Mouse (Mus musculus) spleen, adult 2 months (tissue): ENCODE data around the gene Bpifb9a.

Experiments
- CTCF ChIP-seq: fragments of 200-500 bp; IDR thresholded peaks from 2 replicates; pipeline ENCODE4 v1.5.1; 2011; ENCODE audit warnings: mild to moderate bottlenecking, inconsistent platforms; ENCODE audit not compliant: insufficient read depth, insufficient read length, insufficient replicate concordance; ENCODE audit errors: extremely low read depth
- POLR2A ChIP-seq: fragments of 200-500 bp; IDR thresholded peaks from 2 replicates; pipeline ENCODE4 v1.6.1; 2011; ENCODE audit warnings: low read depth, low read length, inconsistent platforms

DNA sequence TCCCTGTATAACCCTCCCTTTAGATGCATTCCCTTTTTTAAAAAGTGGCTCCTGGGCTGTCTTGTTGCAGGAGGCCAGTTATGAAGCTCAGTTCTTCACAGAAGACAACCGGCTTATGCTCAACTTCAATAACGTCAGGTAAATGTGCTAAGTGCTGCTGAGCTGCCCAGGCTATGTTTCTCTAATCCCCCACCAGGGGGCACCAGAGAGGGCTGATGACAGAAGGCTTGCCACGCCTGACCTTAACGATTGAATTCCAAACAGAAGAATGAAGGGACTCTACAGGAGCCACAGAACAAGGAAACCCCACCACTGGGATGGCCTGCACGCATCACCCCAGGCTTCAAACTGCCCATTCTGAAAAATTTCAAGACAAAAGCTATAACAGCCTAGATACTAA lies 42.5 kb upstream of the Bpifb9a start:
- no peak for TF ChIP-seq POLR2A
- TF ChIP-seq CTCF = peak; percentile 66; the same call in 1 of the 2 replicates
